7 mouse cellular contexts compared by ENCODE assay signal in the genomic region with DNA sequence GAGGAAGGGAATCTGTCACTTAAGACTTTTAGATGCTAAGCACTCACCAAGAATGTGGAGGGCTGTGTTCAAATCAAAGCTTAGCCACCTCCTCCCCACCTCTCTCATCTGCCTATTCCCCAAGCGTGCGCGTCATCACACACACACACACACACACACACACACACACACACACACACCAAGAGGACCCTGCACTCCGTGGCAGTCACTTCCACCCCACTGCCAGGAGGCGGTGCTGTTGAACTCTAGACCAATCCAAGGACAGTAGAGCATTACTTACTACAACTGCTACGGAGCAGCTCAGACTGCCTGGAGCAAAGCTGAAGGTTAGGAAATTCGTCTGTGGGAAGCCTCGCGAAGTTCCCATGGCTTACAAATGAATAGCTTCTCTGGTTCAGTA. TPM values are rescaled to one million over a fixed set of nuclear protein-coding genes. Genes with fewer than 3 reads are reported as not detected.
A peak's percentile ranks its signal among the peaks of the same experiment; 100 is the strongest.
DNase-seq lines count a peak whose midpoint lies in the region; ATAC-seq lines count a peak whose summit lies in the region.

No protein-coding gene starts in this region.

- H3K36me3 ChIP-seq in embryonic facial prominence, embryonic 14.5 days (ENCODE audit: control insufficient read depth, insufficient read depth, low read length): no peaks in the 10 kb centered on the region
- H3K36me3 ChIP-seq in heart, embryonic 10.5 days: no peaks in the 10 kb centered on the region
- H3K36me3 ChIP-seq in kidney, embryonic 14.5 days (ENCODE audit: control insufficient read depth, insufficient read depth, low read length): no peaks in the 10 kb centered on the region
- no peaks in the 10 kb centered on the region for H3K36me3 ChIP-seq in liver, embryonic 11.5 days (ENCODE audit: control insufficient read depth, insufficient read depth, low read length)

- no peak overlapping the region for H3K27ac ChIP-seq in embryonic facial prominence, embryonic 14.5 days (replicated peaks; ENCODE audit: low read depth, low read length)
- H3K27ac ChIP-seq in heart, embryonic 10.5 days: no peak overlapping the region
- H3K27ac ChIP-seq in kidney, embryonic 14.5 days (ENCODE audit: low read depth, low read length): no peak overlapping the region
- no peak overlapping the region for H3K27ac ChIP-seq in liver, embryonic 11.5 days (ENCODE audit: low read depth, low read length)

- no peak overlapping the region for H3K4me2 ChIP-seq in embryonic facial prominence, embryonic 14.5 days (ENCODE audit: low read depth, low read length)
- H3K4me2 ChIP-seq in kidney, embryonic 14.5 days (replicated peaks; ENCODE audit: low read depth, low read length): no peak overlapping the region
- peak overlapping the region; percentile 69 for H3K4me2 ChIP-seq in liver, embryonic 11.5 days

- peak; percentile 86 for ATAC-seq in embryonic facial prominence, embryonic 14.5 days (ENCODE audit: low read depth)
- peak; percentile 77 for ATAC-seq in kidney, embryonic 14.5 days (ENCODE audit: low FRiP score, low TSS enrichment)
- peak; percentile 80 for ATAC-seq in liver, embryonic 11.5 days (replicated peaks; ENCODE audit: low FRiP score)

- DNase-seq in adrenal gland, postnatal 14 days: peak; percentile 94
- peak; percentile 79 for DNase-seq in embryonic facial prominence, embryonic 14.5 days (ENCODE audit: low spot score)
- DNase-seq in heart, embryonic 10.5 days (ENCODE audit: low spot score): peak; percentile 90
- peak; percentile 50 for DNase-seq in liver, embryonic 11.5 days (ENCODE audit: low spot score)
- DNase-seq in monocyte, adult 2 months (ENCODE audit: low read depth in 1 of 2, low spot score in 2 of 2): peak; percentile 72 to 74
- DNase-seq in spleen, postnatal 14 days (ENCODE audit: low spot score in 2 of 2): peak; percentile 59 to 78

- H3K27me3 ChIP-seq in embryonic facial prominence, embryonic 14.5 days (replicated peaks; ENCODE audit: control insufficient read depth, insufficient read depth, low read length): peaks cover 48% of the 10 kb centered on the region
- H3K27me3 ChIP-seq in heart, embryonic 10.5 days (ENCODE audit: insufficient read depth, poor library complexity, severe bottlenecking): peaks cover 31% of the 10 kb centered on the region
- H3K27me3 ChIP-seq in kidney, embryonic 14.5 days (ENCODE audit: control insufficient read depth, insufficient read depth, low read length): peaks cover 24% of the 10 kb centered on the region
- peaks cover 31% of the 10 kb centered on the region for H3K27me3 ChIP-seq in liver, embryonic 11.5 days (replicated peaks; ENCODE audit: control insufficient read depth, insufficient read depth, low read length)

- no peak overlapping the region for H3K9ac ChIP-seq in embryonic facial prominence, embryonic 14.5 days (ENCODE audit: low read depth, low read length)
- no peak overlapping the region for H3K9ac ChIP-seq in kidney, embryonic 14.5 days (ENCODE audit: low read depth, low read length)
- H3K9ac ChIP-seq in liver, embryonic 11.5 days (ENCODE audit: low read depth, low read length): no peak overlapping the region

- H3K9me3 ChIP-seq in embryonic facial prominence, embryonic 14.5 days (ENCODE audit: control insufficient read depth, low read length): no peaks in the 10 kb centered on the region
- no peaks in the 10 kb centered on the region for H3K9me3 ChIP-seq in heart, embryonic 10.5 days
- H3K9me3 ChIP-seq in kidney, embryonic 14.5 days (ENCODE audit: control insufficient read depth, low read length): no peaks in the 10 kb centered on the region
- H3K9me3 ChIP-seq in liver, embryonic 11.5 days (ENCODE audit: control insufficient read depth, low read length): no peaks in the 10 kb centered on the region

- peaks cover 17% of the 10 kb centered on the region; the same call in 1 of the 2 replicates for H3K4me1 ChIP-seq in embryonic facial prominence, embryonic 14.5 days (ENCODE audit: control insufficient read depth, insufficient read depth, low read length)
- peaks cover 31% of the 10 kb centered on the region for H3K4me1 ChIP-seq in heart, embryonic 10.5 days
- H3K4me1 ChIP-seq in kidney, embryonic 14.5 days (ENCODE audit: control insufficient read depth, insufficient read depth, low read length): peaks cover 16% of the 10 kb centered on the region
- H3K4me1 ChIP-seq in liver, embryonic 11.5 days (replicated peaks; ENCODE audit: control insufficient read depth, insufficient read depth, low read length): peaks cover 5% of the 10 kb centered on the region

- H3K4me3 ChIP-seq in embryonic facial prominence, embryonic 14.5 days (ENCODE audit: low read depth, low read length): no peak overlapping the region
- H3K4me3 ChIP-seq in heart, embryonic 10.5 days: no peak overlapping the region
- no peak overlapping the region for H3K4me3 ChIP-seq in kidney, embryonic 14.5 days (ENCODE audit: low read length)
- H3K4me3 ChIP-seq in liver, embryonic 11.5 days (ENCODE audit: low read depth, low read length): no peak overlapping the region

- WGBS in embryonic facial prominence, embryonic 14.5 days: 23% methylated on average over 9 of the region's 9 CpGs
- WGBS in heart, embryonic 10.5 days: 19% methylated on average over 9 of the region's 9 CpGs
- WGBS in kidney, embryonic 14.5 days: 28% methylated on average over 9 of the region's 9 CpGs
- 16% methylated on average over 9 of the region's 9 CpGs for WGBS in liver, embryonic 11.5 days

RNA-seq across cellular contexts. Expression of a gene that starts 1.2 kb away (rescaled TPM):
- 29.0 and 32.6 TPM in 2 replicates for total RNA-seq in adrenal gland, postnatal 14 days (2021)
- 29.7 and 31.4 TPM in 2 replicates for polyA plus RNA-seq in embryonic facial prominence, embryonic 14.5 days (2014; fragmentation: Nextera tagmentation; extraction: Ambion mirVana)
- 10.9 and 14.6 TPM in 2 replicates for polyA plus RNA-seq in heart, embryonic 10.5 days (2016; fragmentation: Nextera tagmentation; extraction: Ambion mirVana)
- polyA plus RNA-seq in kidney, embryonic 14.5 days (2014; fragmentation: Nextera tagmentation; extraction: Ambion mirVana): 3.7 and 6.7 TPM in 2 replicates
- polyA plus RNA-seq in liver, embryonic 11.5 days (2014; fragmentation: Nextera tagmentation; extraction: Ambion mirVana): 4.6 and 5.2 TPM in 2 replicates

RNA-seq across cellular contexts. Expression of a gene that starts 14.0 kb away (rescaled TPM):
- 0.68 and 0.70 TPM in 2 replicates for total RNA-seq in adrenal gland, postnatal 14 days (2021)
- polyA plus RNA-seq in embryonic facial prominence, embryonic 14.5 days (2014; fragmentation: Nextera tagmentation; extraction: Ambion mirVana): 4.1 and 4.9 TPM in 2 replicates
- polyA plus RNA-seq in heart, embryonic 10.5 days (2016; fragmentation: Nextera tagmentation; extraction: Ambion mirVana): 0.52 and 0.89 TPM in 2 replicates
- polyA plus RNA-seq in kidney, embryonic 14.5 days (2014; fragmentation: Nextera tagmentation; extraction: Ambion mirVana): 0.36 and 0.45 TPM in 2 replicates
- 0.42 and 0.43 TPM in 2 replicates for polyA plus RNA-seq in liver, embryonic 11.5 days (2014; fragmentation: Nextera tagmentation; extraction: Ambion mirVana)

RNA-seq across cellular contexts. Expression of a gene that starts 34.2 kb away (rescaled TPM):
- total RNA-seq in adrenal gland, postnatal 14 days (2021): 65.8 and 65.9 TPM in 2 replicates
- polyA plus RNA-seq in embryonic facial prominence, embryonic 14.5 days (2014; fragmentation: Nextera tagmentation; extraction: Ambion mirVana): 14.0 and 14.6 TPM in 2 replicates
- polyA plus RNA-seq in heart, embryonic 10.5 days (2016; fragmentation: Nextera tagmentation; extraction: Ambion mirVana): 10.3 and 19.7 TPM in 2 replicates
- polyA plus RNA-seq in kidney, embryonic 14.5 days (2014; fragmentation: Nextera tagmentation; extraction: Ambion mirVana): 14.0 and 16.0 TPM in 2 replicates
- 4.6 and 5.0 TPM in 2 replicates for polyA plus RNA-seq in liver, embryonic 11.5 days (2014; fragmentation: Nextera tagmentation; extraction: Ambion mirVana)
